Mouse (Mus musculus): ENCODE measurements at regions not wholly inside any gene's neighbourhood (a gene's known extent, or its start where the extent isn't known, plus 50 kb on each side); places are given as distances from the start of the nearest gene placed in this dataset.

DNA sequence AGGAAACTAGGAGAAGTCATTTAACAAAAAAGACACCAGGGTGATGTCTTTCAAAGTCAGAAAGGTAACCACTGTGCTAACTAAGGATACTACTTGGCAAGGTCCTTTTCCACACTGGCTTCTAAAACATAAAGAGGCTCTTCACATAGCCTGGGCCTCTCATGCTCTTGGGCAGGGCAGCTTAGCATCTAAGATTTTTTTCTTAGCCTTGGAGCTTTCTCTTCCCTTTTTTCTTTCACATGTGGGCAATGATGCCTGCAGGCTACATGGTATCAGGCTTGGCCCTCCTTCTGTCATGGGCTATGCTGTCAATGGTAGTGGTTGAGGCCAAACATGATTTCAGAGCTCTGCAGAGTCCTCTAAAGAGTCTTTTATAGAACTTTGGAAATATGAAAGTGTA is 60.6 kb downstream of the Serpinb6d start:
- no peak for DNase-seq (ENCODE audit: inconsistent age in 2 of 2, low spot score in 1 of 2)

DNA sequence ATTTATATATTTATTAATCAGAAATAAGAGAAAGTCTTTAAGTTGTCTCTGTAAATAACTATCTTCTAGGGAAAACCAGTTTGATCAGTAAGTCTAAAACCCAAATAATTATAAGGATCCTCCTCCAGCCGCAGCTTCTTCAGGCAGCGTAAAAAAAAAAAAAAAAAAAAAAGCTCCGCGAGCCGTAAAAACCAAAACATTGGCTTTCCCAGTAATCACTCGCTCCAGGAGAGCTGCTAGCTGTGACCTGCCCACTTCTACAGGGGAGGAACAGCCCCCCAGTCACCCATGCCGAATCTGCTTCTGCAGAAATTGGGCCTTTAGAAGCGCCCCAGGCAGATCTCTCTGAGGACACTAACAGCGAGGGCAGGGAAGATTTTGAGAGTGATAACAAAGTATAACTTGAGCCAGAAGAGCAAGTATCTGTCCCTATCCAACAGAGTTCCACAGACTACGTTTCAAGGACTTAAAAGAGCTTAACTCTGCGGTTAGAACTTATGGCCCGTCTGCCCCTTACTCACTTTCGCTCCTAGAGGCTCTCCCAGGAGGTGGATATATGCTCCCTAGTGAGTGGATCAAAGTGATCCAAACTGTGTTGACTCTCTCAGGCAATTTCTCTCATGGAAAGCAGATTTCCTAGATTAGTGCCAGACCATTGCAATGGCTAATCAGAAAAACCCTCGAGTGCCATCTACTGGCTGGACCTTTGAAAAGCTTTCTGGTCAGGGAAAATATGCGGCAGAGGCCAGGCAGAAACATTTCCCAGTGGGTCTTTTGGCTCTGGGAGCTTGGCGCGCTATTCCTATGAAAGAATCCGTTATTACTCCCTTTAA is 80.7 kb downstream of the Serpinb6e start:
- DNase-seq (ENCODE audit: inconsistent age in 2 of 2, low spot score in 1 of 2), result peak; percentile 69 to 93

DNA sequence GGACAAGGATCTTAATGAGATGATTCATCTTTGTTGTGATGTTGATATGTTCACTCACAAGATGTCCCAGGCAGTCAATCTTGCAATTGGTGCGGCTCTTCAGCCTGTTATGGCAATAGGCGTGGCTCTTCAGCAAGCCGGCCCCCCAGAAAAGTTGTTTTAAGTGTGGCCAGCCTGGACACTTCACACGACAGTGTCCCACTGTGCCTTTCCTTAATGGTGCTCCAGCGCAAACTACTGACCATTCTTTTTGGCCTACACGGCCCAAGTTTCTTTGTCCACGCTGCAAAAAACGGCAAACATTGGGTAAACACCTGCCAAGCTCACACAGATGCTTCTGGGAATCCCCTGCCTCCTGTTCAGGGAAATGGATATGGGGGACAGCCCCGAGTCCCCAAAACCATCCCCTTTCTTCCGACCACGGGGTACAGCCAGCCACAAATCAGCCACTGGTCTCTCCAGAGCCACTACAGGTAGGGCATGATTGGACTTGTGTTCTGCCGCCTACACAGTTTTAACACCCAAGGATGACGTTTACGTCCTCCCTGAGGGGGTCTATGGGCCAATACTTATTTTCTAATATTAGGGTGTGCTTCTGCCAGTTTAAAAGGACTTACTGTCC is 79.8 kb downstream of the Serpinb6e start:
- no peak for DNase-seq (ENCODE audit: inconsistent age in 2 of 2, low spot score in 1 of 2)

Data from adrenal gland, adult (tissue).